Mouse (Mus musculus): ENCODE measurements at regions not wholly inside any gene's neighbourhood (a gene's known extent, or its start where the extent isn't known, plus 50 kb on each side); places are given as distances from the start of the nearest gene placed in this dataset.

Small RNA genes in the stretch of these regions (microRNA-seq; reads per million reads assigned to microRNA genes)
- 0 reads per million in 2 experiments for gene Mir21c
